Mouse (Mus musculus) heart, adult 2 months (tissue): ENCODE measurements around the gene Cfap45.

Experiments
- CTCF ChIP-seq: fragments of 200-600 bp; IDR thresholded peaks from 2 replicates; pipeline ENCODE4 v1.8.1; 2022; ENCODE audit warnings: antibody characterized with exemption, mild to moderate bottlenecking, moderate library complexity
- POLR2A ChIP-seq: fragments of 200-500 bp; IDR thresholded peaks from 2 replicates; pipeline ENCODE4 v1.6.1; 2011; ENCODE audit warnings: mild to moderate bottlenecking, low read depth, low read length, control low read depth; ENCODE audit not compliant: insufficient read depth

- TF ChIP-seq CTCF: no peak
- no peak for TF ChIP-seq POLR2A
These were observed 61.8 kb downstream of the Cfap45 start for GRCm38 (mm10) chr1:172582436-172582835.
